Mouse (Mus musculus): ENCODE results near the gene Klk13.
"Not testable (repeated sequence)": the region's sequence is repeated elsewhere in the genome, so short reads cannot be mapped to it uniquely, and the experiment has no call there.

- TF ChIP-seq CTCF (IDR thresholded peaks at IDR 0.05; ENCODE audit: extremely low read depth, insufficient read depth, insufficient read length, insufficient replicate concordance); POLR2A (IDR thresholded peaks at IDR 0.05; ENCODE audit: low read depth, low read length): not testable (repeated sequence)
Measured at GRCm38 (mm10) chr7:43682511-43682910, 29.9 kb upstream of the Klk13 start.
